Mouse (Mus musculus) thymus, adult 18-20 months (tissue): ENCODE results near the gene Cd164.

Experiments
- DNase-seq, 2 experiments: peaks; one replicate each; pipeline ENCODE4 v3.0.0; 2022; ENCODE audit warnings: mixed read lengths in 2 of 2

Cd164 gene

GRCm38 (mm10) chr10:41552319-41552718 is 33.1 kb downstream of the Cd164 start:
- DNase-seq, result no peak

GRCm38 (mm10) chr10:41552847-41553589 is 33.8 kb downstream of the Cd164 start:
- peak; percentile 88 to 90 for DNase-seq

- DNase-seq, result no peak
Observed at GRCm38 (mm10) chr10:41553711-41554110, 34.5 kb downstream of the Cd164 start.

- DNase-seq, result no peak
Observed at GRCm38 (mm10) chr10:41555081-41555480, 35.9 kb downstream of the Cd164 start.

GRCm38 (mm10) chr10:41558401-41558800 is 39.2 kb downstream of the Cd164 start:
- DNase-seq, result no peak

- no peak for DNase-seq
Observed at GRCm38 (mm10) chr10:41561701-41562395, 42.6 kb downstream of the Cd164 start.

GRCm38 (mm10) chr10:41565141-41565540 is 45.9 kb downstream of the Cd164 start:
- DNase-seq, result no peak

- DNase-seq, result no peak
Observed at GRCm38 (mm10) chr10:41568306-41568705, 49.1 kb downstream of the Cd164 start.

- no peak for DNase-seq
Observed at GRCm38 (mm10) chr10:41571065-41571464, 51.9 kb downstream of the Cd164 start.

GRCm38 (mm10) chr10:41572274-41572673 is 53.1 kb downstream of the Cd164 start:
- DNase-seq, result no peak

- DNase-seq, result no peak
Observed at GRCm38 (mm10) chr10:41573190-41573589, 54.0 kb downstream of the Cd164 start.

- DNase-seq, result peak in 1 of 2 experiments; percentile 28
Observed at GRCm38 (mm10) chr10:41575451-41576327, 56.5 kb downstream of the Cd164 start.

- no peak for DNase-seq
Observed at GRCm38 (mm10) chr10:41576328-41576833, 57.2 kb downstream of the Cd164 start.

GRCm38 (mm10) chr10:41578541-41578940 is 59.3 kb downstream of the Cd164 start:
- DNase-seq, result no peak

- DNase-seq, result no peak
Observed at GRCm38 (mm10) chr10:41580441-41580840, 61.2 kb downstream of the Cd164 start.
